Mouse (Mus musculus): ENCODE data around the gene Tet3.

DNA sequence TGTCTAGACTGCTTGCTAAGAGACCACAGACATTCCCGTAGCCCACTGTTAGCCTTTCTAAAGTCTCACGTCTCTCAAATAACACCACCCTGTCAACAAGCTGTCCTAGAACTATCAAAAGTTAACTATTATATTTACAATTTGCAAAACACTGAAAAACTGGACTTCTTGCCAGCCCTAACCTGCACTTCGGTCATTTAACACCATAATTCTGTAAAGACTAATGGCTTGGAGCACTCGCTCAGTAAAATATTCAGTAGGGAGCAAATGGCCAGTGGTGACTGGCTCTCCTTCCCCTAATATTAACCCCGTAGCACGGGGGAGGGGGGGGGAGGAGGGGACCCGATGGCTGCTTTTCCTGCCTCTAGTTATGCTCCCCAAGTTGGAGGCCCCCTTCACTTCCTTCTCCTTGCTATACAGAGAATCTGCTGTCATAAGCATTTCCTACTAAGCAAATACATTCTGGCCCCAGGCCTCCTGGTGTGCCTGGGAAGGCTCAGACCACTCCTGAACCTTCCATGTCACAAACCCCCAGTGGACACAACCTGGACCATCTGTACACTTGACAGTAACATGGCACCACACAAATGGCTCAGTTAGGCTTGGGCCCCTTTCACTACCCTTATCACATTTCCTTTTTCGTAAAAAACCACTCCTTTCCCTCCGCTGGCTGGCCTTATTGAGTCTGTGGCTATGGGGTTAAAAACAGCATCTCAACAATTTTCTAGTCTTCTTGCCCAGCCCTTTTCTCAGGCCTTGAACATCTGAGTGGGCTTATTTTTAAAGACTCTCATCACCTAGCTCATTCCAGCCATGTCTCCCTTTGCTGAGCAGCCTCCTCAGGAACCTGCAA, 8.2 kb downstream of the Tet3 start:
- TF ChIP-seq GATA1 (IDR thresholded peaks at IDR 0.05; ENCODE audit: low read length) (no peak), TAL1 (IDR thresholded peaks at IDR 0.05; ENCODE audit: low read length) (no peak)
